Mouse (Mus musculus): ENCODE measurements at regions not wholly inside any gene's neighbourhood (a gene's known extent, or its start where the extent isn't known, plus 50 kb on each side); places are given as distances from the start of the nearest gene placed in this dataset.
"Not testable (repeated sequence)": the region's sequence is repeated elsewhere in the genome, so short reads cannot be mapped to it uniquely, and the experiment has no call there.

DNA sequence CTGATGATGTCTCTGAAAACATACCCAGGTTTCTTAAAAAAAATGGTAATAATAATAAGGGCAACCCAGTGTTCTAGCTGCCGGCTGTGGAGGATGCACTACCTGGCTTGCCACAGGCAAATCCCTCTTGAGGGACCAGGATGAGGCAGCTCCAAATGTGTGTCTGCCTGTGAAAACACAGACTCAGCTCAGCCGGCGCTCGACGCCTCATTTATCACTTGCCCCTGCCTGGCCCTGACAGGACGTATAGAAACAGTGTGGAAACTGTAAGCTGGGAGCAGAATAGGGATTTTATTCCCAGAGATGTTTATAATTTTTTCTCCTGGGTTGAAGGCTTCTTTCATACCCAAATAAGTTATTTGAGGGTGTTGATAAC lies 167.2 kb upstream of the Sulf2 start:
- DNase-seq: no peak

DNA sequence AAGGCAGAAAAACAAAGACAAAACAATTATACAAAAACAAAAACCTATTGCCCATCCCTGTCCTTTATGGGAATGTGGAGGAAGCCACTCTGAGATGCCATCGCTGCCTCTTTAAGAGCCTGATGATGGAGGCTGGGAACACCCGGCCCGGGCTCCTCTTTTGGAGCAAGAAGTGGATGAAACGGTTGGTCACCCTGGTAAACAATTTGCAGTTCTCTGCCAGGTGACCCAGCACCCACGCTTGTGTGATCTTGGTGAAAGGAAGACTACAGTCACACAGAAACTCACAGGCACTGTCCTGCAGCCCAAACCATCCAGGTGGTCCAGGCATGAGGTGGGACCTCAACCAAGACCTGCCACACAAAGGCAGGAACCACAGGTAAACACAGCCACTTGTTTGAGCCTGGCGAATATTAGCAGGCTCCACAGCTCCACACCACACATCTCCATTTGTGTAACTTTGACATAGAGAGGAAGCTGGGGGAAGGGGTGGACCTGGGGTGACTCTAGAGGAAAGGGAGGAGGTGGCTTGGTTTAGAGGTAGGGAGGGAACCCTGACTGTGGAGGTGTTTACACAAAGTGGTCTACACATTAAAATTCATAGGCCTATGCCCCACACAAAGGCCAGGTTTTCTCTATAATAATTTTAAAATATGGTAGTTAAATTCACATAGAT lies 166.7 kb upstream of the Sulf2 start:
- no peak for DNase-seq

DNA sequence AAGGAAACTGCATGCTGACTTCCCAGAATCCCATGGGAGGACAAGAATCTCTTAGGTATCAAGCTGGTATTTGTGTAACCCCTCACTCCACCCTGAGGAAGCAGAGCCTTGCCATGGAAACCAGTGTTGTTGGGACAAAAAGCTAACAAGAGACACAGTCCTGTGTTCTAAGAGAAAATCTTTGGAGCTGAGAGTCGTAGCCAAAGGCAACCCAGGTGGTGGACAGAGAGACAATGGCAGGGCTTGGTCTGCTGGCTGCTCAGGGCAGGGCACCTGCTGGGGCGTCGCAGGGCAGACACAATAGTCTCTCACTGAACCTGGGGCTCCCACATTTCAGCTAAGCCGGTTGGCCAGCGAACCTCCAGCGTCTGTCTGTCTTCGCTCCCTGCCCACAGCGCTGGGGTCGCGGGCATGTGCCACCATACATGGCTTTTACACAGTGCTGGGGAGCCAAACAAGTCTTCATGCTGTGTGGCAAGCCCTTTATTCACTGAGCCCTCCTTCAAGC lies 161.0 kb upstream of the Sulf2 start:
- no peak for DNase-seq

DNA sequence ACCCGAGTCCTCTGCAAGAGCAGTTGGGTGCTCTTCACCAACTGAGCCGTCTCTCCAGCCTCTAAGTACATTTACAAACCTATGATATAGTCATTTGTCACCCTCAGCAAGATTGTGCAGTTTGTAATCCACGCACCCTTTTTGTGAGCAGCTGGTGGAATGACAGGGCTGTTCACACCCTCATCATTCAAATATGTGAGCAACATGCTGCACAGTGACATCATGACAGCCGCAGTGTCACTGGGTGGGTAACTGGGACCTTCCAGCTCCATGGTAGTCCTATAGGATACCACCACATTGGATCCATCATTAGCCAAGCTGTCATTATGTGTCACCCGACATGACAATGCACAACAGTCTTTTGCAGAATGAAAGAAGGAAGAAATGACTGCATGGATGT lies 155.0 kb upstream of the Sulf2 start:
- no peak for DNase-seq

DNA sequence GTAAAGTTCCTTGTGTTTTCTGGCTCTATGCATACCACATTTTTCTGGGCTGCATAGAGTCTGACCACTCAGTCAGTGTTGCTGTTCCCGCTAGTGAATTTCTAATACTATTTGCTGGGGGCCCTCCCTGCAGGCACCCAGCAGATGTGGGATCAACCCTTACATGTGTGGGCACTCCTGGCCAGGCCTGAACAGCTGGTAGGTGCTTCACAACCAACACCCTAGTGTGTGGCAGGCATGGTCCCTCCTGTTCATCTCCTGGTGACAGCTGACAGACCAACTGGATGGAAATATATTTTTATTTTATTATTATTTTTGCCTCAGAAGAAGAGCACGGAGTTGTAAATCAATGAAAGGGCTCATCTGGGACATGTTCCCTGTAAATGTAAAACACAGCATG lies 154.4 kb upstream of the Sulf2 start:
- no peak for DNase-seq

DNA sequence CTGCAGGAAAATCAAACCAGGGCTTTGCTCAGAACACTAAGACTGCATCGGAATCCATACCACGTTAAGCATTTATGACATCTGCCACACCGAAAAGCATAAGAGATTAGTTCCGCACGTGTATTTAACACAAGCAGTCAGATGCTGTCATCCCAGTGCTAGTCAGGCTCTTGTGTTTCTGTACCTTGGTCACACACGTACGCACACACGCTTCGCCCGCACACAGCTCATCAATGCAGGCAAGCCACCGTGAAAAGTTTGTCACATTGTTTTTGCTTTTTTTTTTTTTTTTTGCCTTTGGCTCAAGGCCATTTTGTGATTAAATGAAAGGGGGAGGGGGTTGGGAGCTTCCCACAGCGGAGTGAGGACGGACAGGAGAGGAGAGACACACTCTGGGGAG lies 152.1 kb upstream of the Sulf2 start:
- DNase-seq: no peak

DNA sequence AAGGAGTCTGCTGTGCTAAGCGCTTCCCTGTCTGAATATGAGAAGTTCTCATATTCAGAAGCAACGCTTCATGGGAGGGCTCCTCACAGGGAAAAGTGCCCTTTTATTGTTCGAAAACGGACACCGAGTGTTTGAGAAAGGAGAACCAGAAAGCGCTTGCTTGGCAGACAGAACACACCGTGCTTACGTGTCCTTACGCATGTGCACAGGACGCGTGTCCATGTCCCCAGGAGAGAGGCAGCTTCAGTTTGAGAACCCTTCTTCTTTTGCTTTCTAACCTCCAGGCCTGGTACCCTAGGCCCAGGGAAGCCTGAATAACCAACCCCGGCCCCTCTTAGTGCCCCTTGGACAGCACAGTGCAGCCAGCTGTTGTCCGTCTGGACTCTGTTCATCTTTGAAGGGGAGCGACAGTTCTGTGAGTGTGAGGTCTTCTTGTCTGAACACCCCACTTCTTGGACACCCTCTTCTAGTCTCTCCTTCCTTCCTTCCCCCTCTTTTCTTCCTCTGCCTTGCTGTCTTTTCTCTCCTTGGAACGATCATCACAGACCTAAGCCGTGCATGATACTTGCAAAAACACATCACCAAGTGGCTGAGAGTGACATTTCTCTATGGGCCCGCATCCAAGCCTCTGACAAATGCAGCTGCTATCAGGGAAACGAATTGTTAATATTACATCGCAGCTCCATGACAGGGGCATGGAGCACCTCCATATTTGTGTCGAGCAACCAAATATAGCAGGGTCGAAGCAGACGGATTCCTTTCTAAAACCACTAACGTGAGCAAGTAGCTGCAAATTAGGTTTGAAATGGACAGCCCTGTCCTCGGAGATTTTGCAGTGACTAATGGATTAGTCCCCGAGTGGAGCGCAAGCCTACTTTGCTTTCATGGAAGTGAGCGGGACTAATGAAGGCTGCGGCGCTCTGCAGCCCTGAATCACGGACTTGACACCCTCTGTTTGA lies 149.9 kb upstream of the Sulf2 start:
- DNase-seq: peak; percentile 62

DNA sequence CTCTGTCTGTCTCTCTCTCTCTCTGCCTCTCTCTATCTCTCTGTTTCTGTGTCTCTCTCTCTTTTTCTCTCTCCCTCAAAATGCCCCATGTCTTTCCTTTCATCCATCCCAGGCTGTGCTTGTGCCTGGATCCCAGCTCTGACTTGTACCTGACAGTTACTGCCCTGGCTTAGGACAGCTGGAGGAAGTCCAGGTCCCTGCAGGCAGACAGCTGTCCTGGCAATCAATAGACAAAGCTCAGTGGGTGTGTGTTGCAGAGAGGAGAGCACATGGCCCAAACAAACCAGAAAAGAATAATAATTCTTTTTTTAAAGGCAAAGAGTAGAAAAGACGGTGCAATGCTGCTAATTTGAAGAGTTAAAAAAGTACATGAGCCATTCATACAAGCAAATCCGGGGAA lies 148.4 kb upstream of the Sulf2 start:
- no peak for DNase-seq

DNA sequence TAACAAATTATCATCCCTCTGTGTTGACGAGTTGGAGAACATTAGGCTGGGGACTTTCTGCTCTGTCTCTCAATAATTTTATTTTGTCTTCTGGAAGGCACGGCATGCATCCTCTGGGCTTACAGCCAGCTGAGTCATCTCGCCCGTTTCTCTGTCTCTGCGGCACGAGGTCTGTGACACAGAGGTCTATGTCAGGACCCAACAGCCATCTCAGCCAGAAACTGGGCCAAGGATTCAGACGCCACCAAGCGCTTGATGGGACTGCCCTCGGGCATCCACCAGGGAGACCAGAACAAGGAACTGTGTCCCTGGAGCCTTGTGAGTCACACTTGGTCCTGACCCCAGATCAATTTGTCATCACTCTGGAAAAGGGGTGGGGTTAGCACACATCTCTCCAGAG lies 145.7 kb upstream of the Sulf2 start:
- peak; percentile 94 for DNase-seq

DNA sequence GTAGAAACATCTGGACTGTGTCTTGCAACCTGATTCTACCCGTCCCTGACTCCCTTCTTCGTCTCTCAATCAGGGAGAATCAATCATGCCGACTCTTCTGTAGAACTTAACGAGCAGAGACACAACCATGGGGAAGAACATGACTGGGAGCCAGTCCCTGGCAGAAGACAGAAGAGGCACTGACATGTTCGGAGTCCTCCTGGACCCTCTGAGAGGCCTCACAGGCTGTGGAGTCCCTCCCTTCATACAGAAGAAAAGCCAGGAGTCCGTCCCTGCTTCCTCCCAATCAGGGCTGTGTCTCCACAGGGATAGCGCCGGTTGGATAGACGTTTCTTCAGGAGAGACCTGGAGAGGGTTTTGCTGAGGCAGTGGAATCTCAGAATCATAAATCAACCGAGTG lies 139.2 kb upstream of the Sulf2 start:
- no peak for DNase-seq

DNA sequence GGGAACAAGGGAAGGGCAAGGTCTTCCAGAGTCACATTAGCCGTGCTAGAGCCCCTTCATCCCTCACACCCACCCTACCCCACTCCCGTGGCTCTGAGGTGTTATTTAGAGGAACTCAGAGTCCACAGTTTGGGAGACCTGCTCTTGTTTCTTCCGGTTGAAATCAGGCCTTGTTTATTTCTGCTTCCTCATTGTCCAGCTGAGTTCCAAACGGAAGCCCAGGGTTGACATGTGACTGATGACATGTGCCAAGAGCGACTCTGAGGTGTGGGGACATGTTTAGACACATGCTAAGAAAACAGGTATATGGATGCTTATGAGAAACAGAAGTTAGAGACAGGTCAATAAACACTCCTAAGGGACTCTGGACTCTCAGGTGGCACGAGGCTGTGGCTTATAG lies 137.5 kb upstream of the Sulf2 start:
- no peak for DNase-seq

DNA sequence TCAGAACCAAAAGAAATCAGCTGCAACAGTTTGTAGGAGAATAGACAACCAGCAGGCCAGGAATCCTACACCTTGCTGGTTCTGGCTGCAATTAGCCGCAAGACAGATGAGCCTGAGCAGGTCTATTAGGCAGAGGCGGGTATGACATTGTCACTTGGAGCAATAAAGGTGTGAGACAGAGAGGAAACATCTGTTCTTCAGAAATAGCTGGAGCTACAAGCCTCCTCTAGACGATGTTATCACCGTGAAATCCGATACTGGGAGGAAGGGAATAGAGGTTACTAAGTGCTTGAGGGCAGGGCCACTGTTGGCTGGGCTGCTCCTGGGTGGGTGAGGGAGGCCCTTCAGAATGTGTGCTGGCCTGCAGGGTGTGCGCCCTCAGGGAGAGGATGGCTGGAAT lies 135.8 kb upstream of the Sulf2 start:
- DNase-seq: peak; percentile 16

DNA sequence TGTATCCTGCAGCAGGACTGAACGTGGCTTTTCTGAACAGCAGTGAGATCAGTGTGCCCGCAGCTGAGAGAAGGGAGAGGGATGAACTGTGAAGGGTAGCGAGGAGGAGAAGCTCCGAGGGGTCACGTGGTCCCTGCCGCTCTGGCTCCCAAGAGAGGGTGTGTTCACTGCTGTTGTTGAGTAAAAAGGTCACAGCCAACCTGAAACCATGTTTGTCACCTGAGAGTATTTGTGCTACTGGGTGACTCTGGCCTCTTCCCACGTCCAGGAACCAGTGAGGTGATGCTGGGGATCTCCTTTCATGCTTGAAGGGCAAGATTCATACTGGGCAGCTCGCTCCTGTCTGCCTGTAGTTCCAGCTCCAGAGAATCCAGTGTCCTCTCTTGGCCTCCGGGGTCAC lies 135.4 kb upstream of the Sulf2 start:
- no peak for DNase-seq

DNA sequence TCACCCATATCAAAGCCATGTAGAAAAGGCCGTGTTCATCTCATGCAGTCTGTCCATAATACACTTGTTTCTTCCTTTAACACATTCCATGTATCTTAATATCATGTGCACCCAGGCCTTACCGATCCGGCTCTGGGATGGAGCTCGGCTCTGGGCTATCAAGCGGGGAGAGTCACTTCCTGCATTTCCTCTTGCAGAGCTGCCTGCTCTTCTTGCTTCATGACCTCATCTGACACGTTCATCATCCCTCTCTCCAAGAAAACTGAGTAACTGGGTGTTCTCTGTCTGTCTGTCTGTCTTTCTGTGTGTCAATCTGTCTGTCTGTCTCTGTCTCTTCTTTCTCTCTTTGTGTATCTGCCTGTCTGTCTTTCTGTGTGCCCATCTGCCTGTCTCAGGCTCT lies 133.7 kb upstream of the Sulf2 start:
- no peak for DNase-seq

DNA sequence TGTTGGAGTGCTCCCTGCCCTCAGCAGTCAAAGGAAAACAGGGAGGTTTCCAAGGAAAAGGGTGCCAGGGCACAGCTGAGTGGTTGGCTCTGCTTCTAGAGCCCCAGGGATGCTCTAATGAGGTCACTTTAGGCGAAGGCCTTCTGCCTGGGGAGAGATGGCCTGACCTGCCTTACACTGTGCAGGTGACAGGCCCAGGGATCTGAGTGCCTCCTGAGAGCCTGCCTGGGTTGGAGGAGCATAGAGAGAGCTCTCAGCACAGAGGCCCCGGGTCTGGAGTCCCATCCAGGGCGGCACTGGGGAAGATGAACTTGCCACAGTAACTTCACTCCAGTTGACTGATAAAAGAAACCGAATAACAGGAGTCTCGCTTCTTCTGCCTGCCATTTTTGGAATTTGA lies 125.7 kb upstream of the Sulf2 start:
- not testable (repeated sequence) for DNase-seq

DNA sequence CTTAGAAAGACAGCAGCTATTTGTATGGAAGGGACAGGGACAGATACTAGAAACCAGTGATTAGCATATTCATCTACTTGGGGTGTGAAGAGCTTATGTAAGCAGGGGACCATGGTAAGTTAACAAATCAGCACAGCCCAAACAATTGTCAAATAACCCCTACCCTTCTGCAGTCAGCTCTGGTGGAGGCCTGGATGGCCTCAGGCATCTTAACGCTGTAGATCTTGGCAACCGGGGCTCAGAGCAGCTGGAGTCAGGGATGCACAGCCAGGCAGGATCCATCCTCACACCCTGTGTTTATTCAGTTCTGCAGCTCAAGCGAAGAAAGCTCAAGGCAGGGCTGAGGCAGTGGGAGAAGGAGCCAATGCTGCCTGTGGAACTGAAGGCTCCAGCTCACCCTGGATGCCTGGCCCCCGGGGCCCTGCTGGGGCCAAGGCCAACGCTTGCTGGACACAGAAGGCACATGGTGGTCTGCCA lies 125.2 kb upstream of the Sulf2 start:
- no peak for DNase-seq

DNA sequence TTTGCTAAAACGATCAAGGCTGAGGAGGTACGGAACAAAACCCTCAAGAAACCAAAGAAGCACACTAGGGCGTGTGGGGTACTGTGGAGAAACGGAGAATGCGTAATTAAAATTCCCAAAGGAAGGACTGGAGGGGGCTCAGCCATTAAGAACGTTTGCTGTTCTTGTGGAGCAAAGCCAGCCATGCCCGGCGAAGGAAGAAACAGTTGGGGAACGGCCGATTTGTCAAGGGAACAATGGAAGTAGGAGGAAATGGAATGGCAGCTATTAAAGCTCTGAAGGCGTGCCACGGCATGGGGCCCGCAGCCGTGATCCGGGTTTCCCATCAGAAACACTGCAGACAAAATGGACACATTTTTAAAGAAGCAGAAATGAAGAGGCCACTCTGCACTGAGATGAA lies 124.2 kb upstream of the Sulf2 start:
- DNase-seq: no peak

DNA sequence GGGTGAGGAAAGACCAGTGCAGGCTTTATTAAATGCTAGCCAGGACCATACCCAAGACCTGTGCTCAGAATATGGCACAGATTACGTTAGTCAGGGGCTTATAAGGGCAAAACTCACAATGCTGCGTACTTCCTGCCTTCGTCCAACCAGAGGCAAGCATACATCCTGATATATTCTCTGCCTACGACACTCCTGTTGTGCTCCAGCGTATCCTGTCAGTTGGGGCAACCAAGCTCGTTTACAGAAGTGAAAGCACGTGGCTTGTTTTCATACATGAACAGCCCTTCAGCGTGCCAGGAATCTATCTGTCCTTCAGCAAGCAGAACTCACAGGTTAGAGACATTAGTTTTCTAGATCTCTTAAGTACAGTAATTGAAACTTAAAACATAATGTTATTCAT lies 119.9 kb upstream of the Sulf2 start:
- no peak for DNase-seq

DNA sequence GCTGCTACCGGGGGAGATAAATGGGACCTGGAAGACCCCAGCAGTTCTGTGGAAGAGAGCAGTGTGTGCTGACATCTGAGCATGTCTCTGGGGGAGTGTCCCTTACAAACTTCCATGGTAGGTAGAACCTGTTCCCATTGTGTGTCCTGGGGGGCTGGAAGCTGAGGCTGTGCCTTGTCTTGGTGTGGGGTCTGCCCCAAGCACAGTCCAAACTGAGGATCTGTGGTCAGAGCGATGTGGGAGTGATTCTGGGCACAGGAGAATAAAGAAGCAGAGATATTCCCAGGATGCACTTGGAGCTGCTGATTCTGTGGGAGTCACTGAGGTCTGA lies 118.5 kb upstream of the Sulf2 start:
- DNase-seq: no peak

DNA sequence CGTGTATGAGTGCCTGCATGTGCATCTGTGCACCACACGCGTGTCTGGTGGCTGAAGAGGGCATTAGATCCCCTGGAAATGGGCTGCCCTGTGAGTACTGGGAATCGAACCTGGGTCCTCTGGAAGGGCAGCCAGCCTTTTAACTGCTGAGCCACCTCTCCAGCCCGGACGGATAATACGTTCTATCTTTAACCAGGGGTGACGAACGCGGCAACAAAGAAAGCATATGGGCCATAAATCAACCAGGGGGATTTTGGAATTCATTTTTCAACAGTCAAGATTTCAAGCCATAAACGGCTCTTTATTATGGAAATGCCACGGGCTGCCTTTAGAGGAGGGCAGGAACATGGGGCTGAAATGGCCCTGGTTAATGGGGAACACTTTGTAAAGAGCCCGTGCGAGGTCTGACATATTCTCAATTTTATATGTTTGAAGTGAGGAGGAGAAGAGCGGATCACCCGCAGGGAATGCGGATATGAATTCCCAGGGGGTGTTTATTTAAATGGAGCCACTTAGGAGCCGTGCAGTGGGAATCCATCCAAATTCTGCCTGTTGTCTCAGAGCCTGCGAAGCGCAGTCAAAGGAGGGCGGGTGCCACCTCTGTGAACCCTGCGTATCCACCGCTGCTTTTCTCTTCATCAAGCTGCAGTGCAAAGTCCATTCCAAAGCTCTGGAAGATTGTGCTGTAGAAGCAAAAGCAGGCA lies 118.0 kb upstream of the Sulf2 start:
- peak; percentile 40 for DNase-seq

DNA sequence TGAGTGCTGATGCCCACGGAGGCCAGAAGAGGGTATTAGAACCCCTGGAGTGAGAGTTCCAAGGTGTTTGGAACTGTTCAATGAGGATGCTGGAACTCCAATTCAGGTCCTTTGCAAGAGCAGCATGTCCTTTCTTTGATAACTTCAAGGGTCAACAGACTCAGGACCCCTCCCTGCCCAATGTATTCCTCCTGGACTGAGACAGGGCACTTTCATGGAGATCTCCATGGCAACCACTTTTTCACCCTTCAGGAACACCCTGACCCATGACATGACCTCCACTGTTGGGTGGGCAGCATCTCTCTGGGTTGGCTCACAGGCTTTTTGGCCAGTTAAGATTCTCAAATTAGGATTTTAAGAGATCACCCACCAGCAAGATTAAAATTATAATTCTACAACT lies 117.4 kb upstream of the Sulf2 start:
- DNase-seq: no peak

DNA sequence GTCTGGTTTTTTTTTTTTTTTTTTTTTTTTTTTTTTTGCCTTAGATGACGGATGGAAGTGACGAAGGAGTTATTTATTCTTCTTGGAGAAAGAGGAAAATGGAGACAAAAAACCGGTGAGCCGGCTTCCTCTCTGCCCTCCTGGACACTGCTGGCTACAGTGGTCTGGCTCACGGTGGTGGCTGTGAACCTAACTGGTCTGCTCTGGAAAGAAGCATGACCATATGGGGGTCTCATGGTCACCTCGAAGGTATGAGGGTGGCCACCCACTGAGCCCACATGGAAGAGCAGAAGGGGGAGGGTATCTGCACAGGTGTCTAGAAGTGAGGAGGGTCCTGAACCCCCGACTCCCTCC lies 116.7 kb upstream of the Sulf2 start:
- DNase-seq: no peak
